Mouse (Mus musculus): Measurements from ENCODE around the gene Rnf10. TPM values are rescaled to one million over a fixed set of nuclear protein-coding genes. Genes with fewer than 3 reads are reported as not detected.

The Rnf10 gene
- total RNA-seq (2023) = 199 TPM

GRCm38 (mm10) chr5:115272812-115273548 lies at the start of gene Rnf10:
Rnf10 (minus strand) TSS chr5:115272898.

DNA sequence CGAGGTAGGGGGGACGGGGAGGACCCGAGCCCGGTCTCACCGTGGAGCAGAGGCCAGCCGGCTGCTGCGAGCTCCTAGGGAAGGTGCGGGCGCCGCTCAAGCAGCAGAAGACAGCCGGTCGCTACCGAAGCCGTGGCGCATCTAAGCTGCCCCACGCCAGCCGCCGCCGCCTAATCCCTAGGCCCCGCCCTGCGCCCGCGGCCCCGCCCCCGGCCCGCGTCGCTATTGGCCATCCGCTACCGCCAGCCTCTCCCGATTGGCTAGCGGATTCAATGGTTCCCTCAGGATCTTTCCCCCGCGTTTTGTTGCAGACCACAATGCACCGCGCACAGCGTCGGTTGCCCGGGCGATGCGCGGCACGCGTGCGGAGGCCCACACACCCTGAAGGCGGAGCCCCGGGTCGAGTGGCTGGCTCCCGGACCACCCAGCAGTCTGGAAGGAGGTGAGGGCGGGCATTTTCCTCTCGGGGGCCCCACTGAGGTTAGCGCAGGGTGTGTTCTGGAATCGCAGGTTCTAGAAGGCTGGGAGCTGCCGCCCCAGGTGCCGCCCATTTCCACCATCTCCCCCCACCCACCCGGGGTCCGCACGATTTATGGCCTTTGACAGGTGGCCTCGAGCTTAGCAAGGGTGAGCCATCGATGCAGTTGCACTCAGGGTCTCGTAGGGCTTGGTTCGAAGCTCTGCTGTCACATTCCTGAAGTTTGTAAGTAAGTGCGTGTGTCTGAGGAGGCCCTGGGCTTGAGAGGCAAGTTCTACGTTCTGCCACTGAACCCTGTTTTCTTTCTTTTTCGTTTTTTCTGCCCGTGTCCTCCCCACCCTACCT lies 28.3 kb upstream of the Rnf10 start, which contains the start of gene Dynll1:
TSS of gene Dynll1 (minus strand) at position 208 of the 823 bp plus-strand sequence.

GRCm38 (mm10) chr5:115279226-115280049 lies 6.7 kb upstream of the Rnf10 start, which contains the start of gene Coq5:
Coq5 (plus strand) TSS chr5:115279666.

GRCm38 (mm10) chr5:115235786-115236263 lies 36.9 kb downstream of the Rnf10 start, which contains the start of gene Pop5:
Pop5 (plus strand) TSS chr5:115235836.

GRCm38 (mm10) chr5:115193669-115194625 lies 78.8 kb downstream of the Rnf10 start, which contains the start of gene Cabp1:
Cabp1 (minus strand) TSS chr5:115194381.

Other genes with a start within 250 kb of the Rnf10 start
- gene Gm10401, start 174.6 kb downstream of the Rnf10 start, total RNA-seq (2023) = not detected
- gene Acads, start 153.6 kb downstream of the Rnf10 start, total RNA-seq (2023) = 22.9 TPM
- gene Unc119b, start 137.9 kb downstream of the Rnf10 start, total RNA-seq (2023) = 28.7 TPM
- gene Mlec, start 114.7 kb downstream of the Rnf10 start, total RNA-seq (2023) = 78.6 TPM
- 0.26 TPM for gene Cabp1, start 78.5 kb downstream of the Rnf10 start, total RNA-seq (2023)
- 61.6 TPM for gene Pop5, start 37.1 kb downstream of the Rnf10 start, total RNA-seq (2023)
- 26.0 TPM for gene Coq5, start 6.8 kb upstream of the Rnf10 start, total RNA-seq (2023)
- gene Dynll1, start 28.1 kb upstream of the Rnf10 start, total RNA-seq (2023) = 199 TPM
- 33.1 TPM for gene Srsf9, start 54.3 kb upstream of the Rnf10 start, total RNA-seq (2023)
- 4.3 TPM for gene Gatc, start 68.3 kb upstream of the Rnf10 start, total RNA-seq (2023)
- 15.2 TPM for gene Triap1, start 68.3 kb upstream of the Rnf10 start, total RNA-seq (2023)
- gene Cox6a1, start 76.1 kb upstream of the Rnf10 start, total RNA-seq (2023) = 213 TPM
- gene Msi1, start 156.7 kb upstream of the Rnf10 start, total RNA-seq (2023) = not detected
- gene Pla2g1b, start 193.4 kb upstream of the Rnf10 start, total RNA-seq (2023) = not detected
- gene Sirt4, start 211.8 kb upstream of the Rnf10 start, total RNA-seq (2023) = 9.1 TPM
- gene Pxn, start 233.8 kb upstream of the Rnf10 start, total RNA-seq (2023) = 62.9 TPM